Mouse (Mus musculus): ENCODE measurements around the gene Ptpre. TPM values are rescaled to one million over a fixed set of nuclear protein-coding genes. Genes with fewer than 3 reads are reported as not detected.
"Not testable (repeated sequence)": the region's sequence is repeated elsewhere in the genome, so short reads cannot be mapped to it uniquely, and the experiment has no call there.

The Ptpre gene
- polyA plus RNA-seq, 1 experiment from 2014 or later: 0.41 TPM

DNA sequence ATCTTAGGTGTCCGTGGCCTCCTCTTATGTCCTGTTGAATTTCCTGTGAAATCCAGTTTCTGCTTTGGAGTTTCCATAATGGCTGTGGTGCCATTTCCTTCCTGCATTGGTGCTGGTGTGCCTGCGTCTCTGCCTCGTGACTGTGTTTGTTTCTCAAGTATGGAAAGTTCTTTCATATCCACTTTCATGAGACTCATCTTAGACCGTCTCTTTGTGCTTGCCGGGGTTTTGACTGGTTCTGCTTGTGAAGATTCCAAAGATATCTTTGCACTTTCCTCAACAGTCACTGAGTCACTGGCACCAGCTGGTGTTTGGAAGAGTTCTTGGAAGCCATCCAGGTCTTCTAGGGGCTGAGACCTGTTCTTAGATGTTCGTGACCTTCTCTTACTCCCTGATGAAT is 162.1 kb downstream of the Ptpre start:
- not testable (repeated sequence) for H3K4me3 ChIP-seq; H3K27me3 ChIP-seq (ENCODE audit: poor library complexity, severe bottlenecking); H3K27ac ChIP-seq; DNase-seq (ENCODE audit: extremely low spot score, low spot score); H3K4me1 ChIP-seq; H3K9me3 ChIP-seq
- WGBS: 95% methylated on average over 6 of the region's 6 CpGs
- H3K36me3 ChIP-seq (replicated peaks): peaks cover 100% of the 10 kb centered on the region

GRCm38 (mm10) chr7:135703600-135704148 is 166.4 kb downstream of the Ptpre start:
- WGBS: 94% methylated on average over 9 of the region's 9 CpGs

DNA sequence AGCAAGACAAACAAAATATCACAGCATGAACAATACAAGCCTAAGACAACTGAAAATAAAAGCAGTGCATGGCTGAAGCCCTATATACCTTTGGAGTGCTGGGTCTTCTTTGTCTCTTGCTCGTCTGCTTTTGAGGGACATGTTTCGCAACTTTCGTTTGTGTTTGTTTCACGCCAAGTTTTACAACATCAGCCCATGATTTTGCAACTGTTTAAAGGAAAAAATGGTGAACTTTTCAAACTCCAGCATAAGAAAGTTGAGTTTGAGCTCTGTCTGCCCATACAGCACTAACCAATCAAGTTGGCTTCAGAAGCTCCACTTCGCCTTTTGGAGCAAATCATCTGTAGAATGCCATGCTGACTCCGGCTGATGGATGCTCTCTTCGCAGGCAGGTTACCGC is 167.0 kb downstream of the Ptpre start:
- Histone ChIP-seq H3K9me3 (no peaks in the 10 kb centered on the region), H3K27ac (no peak overlapping the region), H3K27me3 (ENCODE audit: poor library complexity, severe bottlenecking) (no peaks in the 10 kb centered on the region), H3K4me1 (no peaks in the 10 kb centered on the region), H3K4me3 (no peak overlapping the region), H3K36me3 (replicated peaks) (peaks cover 100% of the 10 kb centered on the region)
- WGBS: 97% methylated on average over 8 of the region's 8 CpGs
- DNase-seq (ENCODE audit: extremely low spot score, low spot score): no peak

More at GRCm38 (mm10) chr7:135703600-135704148, 166.4 kb downstream of the Ptpre start:
- Histone ChIP-seq H3K4me1 (no peaks in the 10 kb centered on the region), H3K9me3 (no peaks in the 10 kb centered on the region), H3K4me3 (no peak overlapping the region), H3K27me3 (ENCODE audit: poor library complexity, severe bottlenecking) (no peaks in the 10 kb centered on the region), H3K27ac (no peak overlapping the region), H3K36me3 (replicated peaks) (peaks cover 100% of the 10 kb centered on the region)
- no peak for DNase-seq (ENCODE audit: extremely low spot score, low spot score)

DNA sequence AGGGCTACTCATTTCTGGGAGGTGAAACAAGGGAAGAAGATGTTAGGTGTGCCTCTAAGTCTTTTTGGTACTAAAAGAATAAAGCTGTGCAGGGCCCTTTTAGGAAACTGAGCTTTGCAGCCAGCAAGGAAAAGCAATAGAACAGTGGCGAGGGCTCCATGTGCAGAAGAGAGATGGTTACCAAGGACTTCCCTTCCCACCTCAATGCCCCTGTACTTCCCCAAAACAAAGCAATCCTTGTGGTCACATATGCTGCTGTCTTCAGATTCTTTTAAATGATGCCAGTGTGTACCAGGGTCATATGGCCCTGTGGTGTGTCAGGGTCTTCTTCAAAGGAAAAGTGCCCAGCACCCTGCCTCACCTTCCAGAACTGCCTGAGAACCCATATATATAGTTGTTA is 167.8 kb downstream of the Ptpre start:
- Histone ChIP-seq H3K4me3 (no peak overlapping the region), H3K27ac (no peak overlapping the region), H3K9me3 (no peaks in the 10 kb centered on the region), H3K27me3 (ENCODE audit: poor library complexity, severe bottlenecking) (no peaks in the 10 kb centered on the region), H3K4me1 (no peaks in the 10 kb centered on the region), H3K36me3 (replicated peaks) (peaks cover 100% of the 10 kb centered on the region)
- DNase-seq (ENCODE audit: extremely low spot score, low spot score): no peak
- 87% methylated on average over 1 of the region's 1 CpGs for WGBS

- Histone ChIP-seq H3K27ac (no peak overlapping the region), H3K4me3 (no peak overlapping the region), H3K36me3 (replicated peaks) (peaks cover 100% of the 10 kb centered on the region), H3K27me3 (ENCODE audit: poor library complexity, severe bottlenecking) (no peaks in the 10 kb centered on the region), H3K9me3 (no peaks in the 10 kb centered on the region), H3K4me1 (no peaks in the 10 kb centered on the region)
- DNase-seq (ENCODE audit: extremely low spot score, low spot score): no peak
- 92% methylated on average over 6 of the region's 6 CpGs for WGBS
These were observed 168.5 kb downstream of the Ptpre start for GRCm38 (mm10) chr7:135705753-135706152.

DNA sequence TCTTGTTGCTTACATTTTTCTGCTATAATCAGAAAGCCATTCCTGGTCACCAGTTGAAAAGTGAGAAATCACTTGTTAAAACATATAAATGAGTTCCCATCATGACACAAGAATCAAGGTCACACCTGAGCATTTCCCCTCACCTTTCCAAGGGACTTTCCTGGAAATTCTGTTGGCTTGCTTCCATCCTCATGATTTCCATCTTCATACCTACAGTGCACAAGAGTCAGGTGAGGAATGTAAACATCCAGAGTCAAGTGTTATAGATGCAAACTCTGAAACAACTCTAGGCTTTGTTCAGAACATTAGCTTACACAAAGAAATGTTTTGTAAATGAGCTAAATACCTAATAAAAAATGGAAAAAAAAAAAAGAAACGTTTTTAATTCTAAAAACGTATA is 173.4 kb downstream of the Ptpre start:
- DNase-seq (ENCODE audit: extremely low spot score, low spot score): no peak
- no peak overlapping the region for H3K4me3 ChIP-seq
- no peaks in the 10 kb centered on the region for H3K27me3 ChIP-seq (ENCODE audit: poor library complexity, severe bottlenecking)
- peaks cover 28% of the 10 kb centered on the region for H3K4me1 ChIP-seq
- H3K27ac ChIP-seq: no peak overlapping the region
- H3K9me3 ChIP-seq: no peaks in the 10 kb centered on the region
- peaks cover 78% of the 10 kb centered on the region for H3K36me3 ChIP-seq (replicated peaks)
- 84% methylated on average over 2 of the region's 2 CpGs for WGBS

- Histone ChIP-seq H3K9me3 (no peaks in the 10 kb centered on the region), H3K4me3 (peak overlapping the region; percentile 89; the same call in 1 of the 2 replicates), H3K4me1 (peaks cover 38% of the 10 kb centered on the region), H3K27me3 (ENCODE audit: poor library complexity, severe bottlenecking) (no peaks in the 10 kb centered on the region), H3K36me3 (replicated peaks) (peaks cover 60% of the 10 kb centered on the region), H3K27ac (no peak overlapping the region)
- 83% methylated on average over 1 of the region's 1 CpGs for WGBS
- no peak for DNase-seq (ENCODE audit: extremely low spot score, low spot score)
These were observed 175.3 kb downstream of the Ptpre start for GRCm38 (mm10) chr7:135712534-135712933.

DNA sequence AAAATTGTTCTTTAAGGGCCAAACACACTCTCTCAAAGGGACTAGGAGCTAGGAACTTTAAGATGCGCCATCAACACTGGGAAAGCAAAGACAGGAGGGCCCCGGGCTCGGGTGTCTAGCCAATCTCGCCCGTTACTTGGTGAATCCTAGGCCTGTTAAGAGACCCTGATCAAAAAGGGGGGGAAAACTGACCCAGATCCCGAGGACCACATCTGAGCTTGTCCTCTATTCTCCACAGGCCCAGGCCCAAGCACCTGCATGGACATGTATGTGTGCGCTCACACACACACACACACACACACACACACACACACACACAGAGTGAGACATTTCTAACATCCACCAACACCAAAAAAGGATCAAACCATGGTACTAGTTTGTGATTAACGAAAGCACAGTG is 176.0 kb downstream of the Ptpre start:
- WGBS: 86% methylated on average over 8 of the region's 8 CpGs
- Histone ChIP-seq H3K27ac (no peak overlapping the region), H3K9me3 (no peaks in the 10 kb centered on the region), H3K4me1 (peaks cover 38% of the 10 kb centered on the region), H3K4me3 (peak overlapping the region; percentile 89), H3K27me3 (ENCODE audit: poor library complexity, severe bottlenecking) (no peaks in the 10 kb centered on the region), H3K36me3 (replicated peaks) (peaks cover 52% of the 10 kb centered on the region)
- no peak for DNase-seq (ENCODE audit: extremely low spot score, low spot score)

- 8% methylated on average over 7 of the region's 7 CpGs for WGBS
- Histone ChIP-seq H3K36me3 (replicated peaks) (peaks cover 33% of the 10 kb centered on the region), H3K27ac (peak overlapping the region; percentile 99), H3K4me1 (peaks cover 38% of the 10 kb centered on the region), H3K9me3 (no peaks in the 10 kb centered on the region), H3K4me3 (peak overlapping the region; percentile 89), H3K27me3 (ENCODE audit: poor library complexity, severe bottlenecking) (no peaks in the 10 kb centered on the region)
- no peak for DNase-seq (ENCODE audit: extremely low spot score, low spot score)
These were observed 177.9 kb downstream of the Ptpre start for GRCm38 (mm10) chr7:135715166-135715565.

DNA sequence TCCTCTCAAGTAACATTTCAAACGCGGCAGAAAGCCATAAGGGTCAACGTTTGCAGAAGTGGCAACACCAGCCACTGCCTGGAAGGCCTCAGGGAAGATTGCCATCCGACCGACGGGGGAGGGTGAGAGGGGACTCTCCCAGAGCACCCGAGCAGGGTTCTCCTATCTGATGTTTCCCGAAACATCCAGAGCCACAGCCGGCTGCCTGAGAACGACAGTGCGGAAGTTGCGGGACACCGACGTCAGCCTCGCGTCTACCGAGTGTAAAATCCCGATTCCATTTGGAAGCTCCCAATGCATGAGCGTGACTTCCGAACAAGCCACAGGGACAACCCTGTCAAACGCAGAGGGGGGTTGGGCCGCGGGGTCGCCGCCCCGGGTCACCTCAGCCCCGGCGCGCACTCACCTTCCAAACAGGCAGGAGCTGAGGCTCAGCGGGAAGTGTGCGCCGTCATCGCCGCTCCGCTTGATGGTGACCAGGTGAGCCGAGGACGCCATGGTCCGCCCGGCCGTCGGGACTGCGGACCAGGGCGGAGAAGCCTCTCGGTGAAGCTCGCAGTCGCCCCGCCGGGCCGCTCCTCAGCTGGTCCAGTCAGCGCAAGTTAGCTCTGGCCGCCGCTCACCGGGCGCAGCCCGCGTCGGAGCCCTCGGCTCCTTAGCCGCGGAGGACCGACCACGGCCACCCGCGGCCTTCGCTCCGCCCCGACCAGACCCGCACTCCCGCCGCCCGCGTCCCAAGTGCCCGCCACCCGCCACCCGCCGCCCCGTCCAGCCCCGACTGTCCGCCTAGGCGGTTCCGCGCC is 178.6 kb downstream of the Ptpre start, which contains the start of gene Mki67:
Gene Mki67 (minus strand): TSS at position 720 of the 803 bp plus-strand sequence.
- H3K27me3 ChIP-seq (ENCODE audit: poor library complexity, severe bottlenecking): no peaks in the 10 kb centered on the region
- peak within 1 kb of the TSS; percentile 99 for H3K27ac ChIP-seq
- H3K36me3 ChIP-seq (replicated peaks): peaks cover 27% of the 10 kb centered on the region
- under 1% methylated on average over 80 of the region's 82 CpGs for WGBS
- H3K4me1 ChIP-seq: peaks cover 38% of the 10 kb centered on the region
- peak; percentile 51 for DNase-seq (ENCODE audit: extremely low spot score, low spot score)
- H3K4me3 ChIP-seq: peak within 1 kb of the TSS; percentile 89
- no peaks in the 10 kb centered on the region for H3K9me3 ChIP-seq

DNA sequence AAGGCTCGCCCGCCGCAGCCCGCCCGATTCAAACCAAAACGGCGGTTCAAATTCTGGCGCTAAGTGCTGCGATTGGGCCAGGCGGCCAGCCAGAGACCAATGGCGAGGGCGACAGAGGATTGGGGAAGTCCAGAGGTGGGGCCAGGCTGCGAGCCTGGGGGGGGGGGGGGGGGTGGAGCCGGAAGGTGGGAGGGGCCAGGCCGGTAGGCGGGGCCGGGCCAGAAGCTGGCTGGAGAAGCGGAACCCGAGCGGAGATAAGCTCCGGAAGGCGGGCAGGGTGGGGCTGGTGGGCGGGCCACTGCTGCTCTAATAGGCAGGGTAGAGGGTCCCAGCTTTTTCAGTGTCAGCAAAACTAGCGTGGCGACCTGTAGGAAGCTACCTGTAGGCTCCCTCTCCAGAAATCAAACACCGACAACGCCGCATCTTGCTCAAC is 179.2 kb downstream of the Ptpre start:
- peak overlapping the region; percentile 99 for H3K27ac ChIP-seq
- peak overlapping the region; percentile 89 for H3K4me3 ChIP-seq
- peaks cover 21% of the 10 kb centered on the region for H3K36me3 ChIP-seq (replicated peaks)
- H3K4me1 ChIP-seq: peaks cover 38% of the 10 kb centered on the region
- H3K27me3 ChIP-seq (ENCODE audit: poor library complexity, severe bottlenecking): no peaks in the 10 kb centered on the region
- no peaks in the 10 kb centered on the region for H3K9me3 ChIP-seq
- DNase-seq (ENCODE audit: extremely low spot score, low spot score): peak; percentile 96
- WGBS: 1% methylated on average over 27 of the region's 28 CpGs

DNA sequence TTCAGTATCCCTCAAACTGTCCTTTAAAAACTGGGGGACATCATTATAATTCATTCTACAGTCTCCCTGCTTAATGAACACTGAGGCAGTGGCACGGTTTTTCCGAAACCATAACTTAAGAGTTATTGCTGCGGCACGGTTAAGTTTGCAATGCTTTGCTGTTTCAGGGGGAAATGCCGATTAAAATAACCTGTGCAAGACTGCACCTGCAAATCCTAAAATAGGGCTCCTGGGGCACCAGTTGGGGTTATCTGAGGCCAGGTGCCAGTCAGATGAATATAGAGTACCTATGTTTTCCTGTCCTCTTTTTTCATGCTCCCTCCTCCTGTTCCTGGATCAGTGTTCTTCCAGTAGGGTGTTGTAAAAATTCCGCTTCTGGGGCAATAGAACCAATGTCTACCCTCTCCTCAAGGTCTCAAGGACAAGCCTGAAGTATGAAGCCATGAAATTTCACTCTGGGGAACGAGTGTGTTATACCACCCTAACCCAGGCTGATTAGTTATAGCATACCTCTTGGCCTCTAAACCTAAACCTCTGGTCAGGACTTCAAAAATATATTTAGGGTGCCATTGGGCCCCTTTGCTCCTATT is 179.8 kb downstream of the Ptpre start:
- no peak for DNase-seq (ENCODE audit: extremely low spot score, low spot score)
- WGBS: 75% methylated on average over 7 of the region's 7 CpGs
- no peaks in the 10 kb centered on the region for H3K27me3 ChIP-seq (ENCODE audit: poor library complexity, severe bottlenecking)
- H3K9me3 ChIP-seq: no peaks in the 10 kb centered on the region
- H3K36me3 ChIP-seq (replicated peaks): peaks cover 17% of the 10 kb centered on the region
- H3K27ac ChIP-seq: peak overlapping the region; percentile 99
- H3K4me3 ChIP-seq: peak overlapping the region; percentile 89
- peaks cover 37% of the 10 kb centered on the region for H3K4me1 ChIP-seq

DNA sequence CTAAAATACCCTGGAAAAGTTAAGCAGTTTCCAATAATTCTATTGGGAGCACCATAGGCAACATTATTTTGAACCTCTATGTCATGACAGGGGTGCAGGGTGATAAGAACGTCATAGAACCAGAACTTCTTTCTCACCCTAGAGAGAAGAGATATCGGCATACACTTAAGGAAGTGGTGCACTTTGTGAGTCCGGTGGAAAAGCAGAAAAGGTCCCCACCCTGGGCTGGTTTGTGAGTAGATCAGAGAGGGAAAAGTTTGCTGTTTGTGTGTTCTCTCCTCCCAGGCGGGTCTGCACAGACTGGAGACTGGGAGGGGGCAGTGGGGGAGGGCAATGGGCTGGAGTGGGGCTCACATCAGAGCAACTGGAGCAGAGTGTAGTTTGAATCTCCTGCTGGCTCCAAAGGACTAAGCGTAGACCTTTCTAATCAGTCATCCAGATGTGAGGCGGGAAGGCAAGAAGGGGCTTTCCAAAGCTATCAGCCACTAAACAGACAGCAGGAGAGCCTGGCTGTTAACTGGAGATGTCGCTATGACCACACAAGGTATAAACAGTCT is 184.2 kb downstream of the Ptpre start:
- Histone ChIP-seq H3K4me1 (peaks cover 10% of the 10 kb centered on the region), H3K36me3 (replicated peaks) (no peaks in the 10 kb centered on the region), H3K27me3 (ENCODE audit: poor library complexity, severe bottlenecking) (no peaks in the 10 kb centered on the region), H3K4me3 (no peak overlapping the region), H3K27ac (no peak overlapping the region), H3K9me3 (no peaks in the 10 kb centered on the region)
- WGBS: 82% methylated on average over 7 of the region's 7 CpGs
- no peak for DNase-seq (ENCODE audit: extremely low spot score, low spot score)

Data from forebrain, embryonic 10.5 days (tissue).